Mouse (Mus musculus) lung, embryonic 16.5 days (tissue): ENCODE data around the gene Anapc4. TPM values are rescaled to one million over a fixed set of nuclear protein-coding genes. Genes with fewer than 3 reads are reported as not detected.

ENCODE experiments used
- ATAC-seq: fragments of 200-750 bp; cut with Nextera tagmentation; 2 replicates; pipeline ENCODE4 v1.8.0; 2017; ENCODE audit warnings: low read depth, mild to moderate bottlenecking, moderate library complexity
- H3K27ac ChIP-seq: fragments of 300-500 bp; sonication (generic); 2 replicates; pipeline ENCODE4 v1.5.1; 2014; ENCODE audit warnings: mild to moderate bottlenecking, control low read depth, low read length
- H3K27me3 ChIP-seq: fragments of 300-500 bp; sonication (generic); 2 replicates; pipeline ENCODE4 v1.6.1; 2014; ENCODE audit warnings: low read depth, low read length, mixed read lengths; ENCODE audit not compliant: control insufficient read depth, insufficient read depth
- H3K36me3 ChIP-seq: fragments of 300-500 bp; sonication (generic); 2 replicates; pipeline ENCODE4 v1.6.1; 2014; ENCODE audit warnings: low read length; ENCODE audit not compliant: control insufficient read depth, insufficient read depth
- H3K4me1 ChIP-seq: fragments of 300-500 bp; sonication (generic); replicated peaks from 2 replicates; pipeline ENCODE4 v1.6.1; 2014; ENCODE audit warnings: low read length, mixed read lengths; ENCODE audit not compliant: control insufficient read depth, insufficient read depth
- H3K4me2 ChIP-seq: fragments of 300-500 bp; sonication (generic); 2 replicates; pipeline ENCODE4 v1.6.1; 2014; ENCODE audit warnings: low read depth, low read length, control low read depth
- H3K4me3 ChIP-seq: fragments of 300-500 bp; sonication (generic); 2 replicates; pipeline ENCODE4 v1.5.1; 2014; ENCODE audit warnings: mild to moderate bottlenecking, low read length, control low read depth
- H3K9ac ChIP-seq: fragments of 300-500 bp; sonication (generic); 2 replicates; pipeline ENCODE4 v1.6.1; 2014; ENCODE audit warnings: low read length, control low read depth
- H3K9me3 ChIP-seq: fragments of 300-500 bp; sonication (generic); 2 replicates; pipeline ENCODE4 v1.6.1; 2016; ENCODE audit warnings: low read length; ENCODE audit not compliant: control insufficient read depth
- WGBS: fragments of 180-500 bp; shearing (Covaris S2); extraction: QIAGEN DNeasy Blood & Tissue Kit; methylation state at CpG from one replicate; pipeline ENCODE4 v1.1.7; 2014; 5-methylcytosine and 5-hydroxymethylcytosine counted together
- polyA plus RNA-seq: library from polyadenylated mRNA; unstranded; fragments of >200 nt; fragmentation: Nextera tagmentation; extraction: Ambion mirVana; gene quantifications from 2 replicates; pipeline ENCODE4 v1.2.1, GENCODE M21; 2015

Anapc4 gene
- polyA plus RNA-seq, result 103 TPM in 2 replicates

DNA sequence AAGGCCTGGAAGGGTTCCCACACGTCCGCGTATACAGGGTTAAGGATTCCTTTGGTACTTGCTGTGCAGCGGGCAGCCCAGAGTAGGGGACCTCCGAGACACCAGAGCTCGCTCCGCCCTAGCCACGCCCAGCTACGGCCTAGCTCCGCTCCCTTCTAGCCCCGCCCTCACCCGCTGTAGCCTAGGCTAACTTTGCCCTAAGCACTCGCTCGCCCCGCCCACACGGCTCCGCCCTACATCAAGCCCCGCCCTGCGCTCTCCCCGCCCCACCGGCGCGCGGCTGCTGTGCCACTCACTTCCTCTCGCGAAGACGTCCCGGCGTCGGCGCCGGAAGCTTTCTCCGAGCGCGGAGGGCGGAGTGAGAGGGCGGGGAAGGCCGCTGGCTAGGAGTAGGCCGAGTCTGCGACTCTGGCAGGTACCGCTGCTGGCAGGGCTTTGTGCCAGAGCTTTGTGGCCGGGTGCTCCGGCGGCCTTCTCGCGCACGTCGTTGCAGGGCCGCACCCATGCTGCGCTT, at the start of gene Anapc4:
TSS of gene Anapc4 (plus strand) at position 252 of the 514 bp plus-strand sequence.
- H3K27me3 ChIP-seq, result no peaks in the 10 kb centered on the region
- 0% methylated on average over 50 of the region's 50 CpGs for WGBS
- peaks cover 9% of the 10 kb centered on the region; the same call in 1 of the 2 replicates for H3K36me3 ChIP-seq
- H3K4me2 ChIP-seq, result peak within 1 kb of the TSS; percentile 79
- peak within 1 kb of the TSS; percentile 92 for H3K9ac ChIP-seq
- no peaks in the 10 kb centered on the region for H3K9me3 ChIP-seq
- peak within 1 kb of the TSS; percentile 87 for H3K4me3 ChIP-seq
- H3K4me1 ChIP-seq, result peaks cover 14% of the 10 kb centered on the region
- peak; percentile 99 for ATAC-seq
- peak within 1 kb of the TSS; percentile 93 for H3K27ac ChIP-seq

DNA sequence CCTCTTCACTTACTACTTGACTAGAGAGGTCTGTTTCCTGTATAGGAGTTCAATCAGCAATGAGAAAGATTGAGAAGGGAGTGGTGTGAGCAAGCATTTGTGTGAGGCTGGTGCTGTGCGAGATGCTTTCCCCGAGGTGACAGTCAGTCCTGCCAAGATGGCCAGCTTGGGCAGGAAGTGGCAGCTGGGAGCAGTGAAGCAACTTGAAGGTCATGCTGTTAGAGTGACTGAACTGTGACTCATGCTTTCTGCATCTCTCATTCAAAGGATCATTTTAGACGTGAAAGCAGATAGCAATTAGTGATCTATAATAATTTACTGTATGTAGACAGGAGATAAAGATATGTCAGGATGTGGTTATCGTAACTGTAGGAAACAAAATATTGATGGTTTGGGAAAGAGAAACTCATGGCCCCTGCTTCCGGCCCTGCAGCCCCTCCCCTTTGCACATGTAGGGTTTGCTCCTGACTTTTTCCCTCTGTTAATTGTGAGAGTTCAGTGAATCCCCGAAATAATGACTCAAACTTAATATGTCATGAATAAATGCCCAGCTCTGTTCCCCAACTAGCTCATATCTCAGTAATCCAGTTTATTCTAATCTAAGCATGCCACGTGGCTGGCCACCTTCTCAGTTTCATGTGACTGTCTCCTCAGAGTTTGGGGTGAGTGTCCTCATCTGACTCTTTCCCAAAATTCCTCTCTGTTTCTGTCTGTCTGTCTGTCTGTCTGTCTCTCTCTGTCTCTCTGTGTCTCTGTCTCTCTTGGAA, 47.1 kb upstream of the Anapc4 start:
- no peak for ATAC-seq
- Histone ChIP-seq H3K9ac (no peak overlapping the region), H3K9me3 (no peaks in the 10 kb centered on the region), H3K4me1 (no peaks in the 10 kb centered on the region), H3K4me3 (no peak overlapping the region), H3K27ac (no peak overlapping the region), H3K27me3 (no peaks in the 10 kb centered on the region), H3K4me2 (no peak overlapping the region), H3K36me3 (peaks cover 4% of the 10 kb centered on the region; the same call in 1 of the 2 replicates)
- 73% methylated on average over 7 of the region's 7 CpGs for WGBS

DNA sequence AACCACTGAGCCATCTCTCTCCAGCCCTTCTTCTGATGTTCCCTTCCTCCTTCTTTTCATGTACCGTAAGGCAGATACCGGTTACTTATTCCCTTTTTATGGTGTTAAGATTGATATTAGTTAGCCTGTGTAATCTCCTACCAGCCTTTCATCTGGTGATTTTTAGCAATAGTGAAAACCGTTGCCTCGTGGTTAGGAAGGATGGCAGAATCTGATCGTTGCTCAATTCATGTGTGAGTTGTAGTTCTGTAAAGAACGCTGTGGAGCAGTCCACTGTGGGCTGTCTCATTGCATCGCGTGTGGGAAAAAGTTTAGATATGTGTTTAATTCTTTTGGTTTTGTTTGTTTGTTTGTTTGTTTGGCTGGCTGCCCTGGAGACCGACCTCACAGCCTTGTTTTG, 40.6 kb upstream of the Anapc4 start:
- no peaks in the 10 kb centered on the region for H3K4me1 ChIP-seq
- no peak overlapping the region for H3K9ac ChIP-seq
- no peaks in the 10 kb centered on the region for H3K9me3 ChIP-seq
- H3K27me3 ChIP-seq, result no peaks in the 10 kb centered on the region
- no peak overlapping the region for H3K27ac ChIP-seq
- no peak overlapping the region for H3K4me3 ChIP-seq
- 90% methylated on average over 9 of the region's 9 CpGs for WGBS
- ATAC-seq, result no peak
- H3K4me2 ChIP-seq, result no peak overlapping the region
- H3K36me3 ChIP-seq, result peaks cover 10% of the 10 kb centered on the region

DNA sequence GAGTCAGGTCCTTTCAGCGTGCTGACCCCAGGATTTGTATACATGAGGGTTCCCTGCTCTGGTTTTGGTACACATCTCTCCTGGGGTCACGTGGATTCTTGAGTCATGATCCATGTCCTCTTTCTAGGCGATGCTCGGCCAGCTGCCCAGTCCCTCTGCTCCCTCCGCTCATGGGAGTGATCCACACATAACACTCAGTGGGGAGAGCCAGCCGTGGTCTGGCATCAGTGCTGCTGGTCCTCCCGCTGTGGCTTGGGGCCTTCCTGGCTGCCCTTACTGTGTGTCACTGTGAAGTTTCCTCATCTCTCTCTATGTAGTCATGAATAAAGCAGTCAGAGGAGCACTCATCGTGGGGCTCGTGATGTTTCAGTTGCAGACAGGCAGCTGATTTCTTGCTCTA, 39.7 kb upstream of the Anapc4 start:
- Histone ChIP-seq H3K9me3 (no peaks in the 10 kb centered on the region), H3K36me3 (peaks cover 14% of the 10 kb centered on the region), H3K9ac (no peak overlapping the region), H3K27ac (no peak overlapping the region), H3K4me1 (no peaks in the 10 kb centered on the region), H3K4me3 (no peak overlapping the region), H3K27me3 (no peaks in the 10 kb centered on the region), H3K4me2 (no peak overlapping the region)
- ATAC-seq, result no peak
- WGBS, result 83% methylated on average over 9 of the region's 9 CpGs

DNA sequence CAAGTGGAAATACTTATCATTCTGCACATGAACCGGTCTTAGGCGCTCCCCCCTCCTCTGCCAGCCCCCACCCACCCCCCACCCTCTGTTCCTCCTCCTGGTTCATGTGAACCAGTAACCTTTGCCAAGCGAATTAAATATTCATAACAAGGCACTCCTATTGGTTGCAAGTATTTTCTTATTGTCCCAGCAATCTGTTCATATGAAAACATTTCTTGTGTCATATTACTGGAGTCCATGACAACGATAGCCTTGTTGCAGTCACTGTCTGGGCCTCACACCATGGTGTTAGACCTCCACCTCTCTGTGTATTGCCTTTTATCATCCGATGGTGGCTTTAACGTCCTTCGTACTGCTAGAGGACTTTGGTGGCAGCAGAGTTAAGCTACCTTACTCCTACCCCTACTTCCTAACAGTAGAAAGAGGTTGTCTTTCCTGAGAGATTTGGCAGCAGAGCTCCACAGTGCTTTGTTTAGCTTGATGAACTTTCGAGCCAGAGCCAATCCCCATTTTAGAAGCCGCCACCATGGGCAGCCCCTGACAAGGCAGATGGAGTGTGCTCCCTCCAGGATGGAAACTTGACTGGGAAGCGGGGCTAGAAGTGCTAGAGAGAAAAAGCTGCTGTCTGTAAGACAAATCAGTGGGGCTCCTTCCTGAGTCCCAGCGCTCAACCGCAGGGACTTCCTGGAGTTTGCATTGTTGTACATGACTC, 34.4 kb upstream of the Anapc4 start:
- H3K36me3 ChIP-seq, result peaks cover 16% of the 10 kb centered on the region
- H3K4me2 ChIP-seq, result no peak overlapping the region
- H3K4me1 ChIP-seq, result no peaks in the 10 kb centered on the region
- H3K9me3 ChIP-seq, result no peaks in the 10 kb centered on the region
- 86% methylated on average over 12 of the region's 12 CpGs for WGBS
- no peak overlapping the region for H3K4me3 ChIP-seq
- H3K27ac ChIP-seq, result no peak overlapping the region
- no peak for ATAC-seq
- H3K9ac ChIP-seq, result no peak overlapping the region
- H3K27me3 ChIP-seq, result no peaks in the 10 kb centered on the region

DNA sequence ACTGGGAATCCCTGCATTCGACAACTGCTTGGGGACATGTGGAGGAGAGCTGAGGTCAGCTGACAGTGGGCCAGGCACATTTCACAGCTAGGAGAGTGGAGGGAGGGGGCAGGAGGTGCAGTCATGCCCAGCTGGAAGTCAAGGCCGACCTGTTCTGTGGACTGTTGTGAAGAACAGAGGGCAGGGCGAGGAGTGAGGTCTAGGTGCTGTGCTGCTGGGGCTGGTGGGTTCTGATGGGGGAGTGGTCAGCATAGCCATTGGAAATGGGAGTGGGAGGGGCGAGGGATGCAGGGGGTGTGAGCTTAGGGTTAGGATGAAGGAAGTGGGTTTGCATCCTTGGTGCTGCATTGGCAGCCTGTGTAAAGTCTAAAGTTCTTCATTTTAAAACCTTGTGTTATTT, 28.0 kb upstream of the Anapc4 start:
- Histone ChIP-seq H3K4me3 (no peak overlapping the region), H3K9me3 (no peaks in the 10 kb centered on the region), H3K27me3 (no peaks in the 10 kb centered on the region), H3K27ac (no peak overlapping the region), H3K9ac (no peak overlapping the region), H3K36me3 (peaks cover 11% of the 10 kb centered on the region), H3K4me1 (no peaks in the 10 kb centered on the region), H3K4me2 (no peak overlapping the region)
- ATAC-seq, result no peak
- 73% methylated on average over 4 of the region's 4 CpGs for WGBS

DNA sequence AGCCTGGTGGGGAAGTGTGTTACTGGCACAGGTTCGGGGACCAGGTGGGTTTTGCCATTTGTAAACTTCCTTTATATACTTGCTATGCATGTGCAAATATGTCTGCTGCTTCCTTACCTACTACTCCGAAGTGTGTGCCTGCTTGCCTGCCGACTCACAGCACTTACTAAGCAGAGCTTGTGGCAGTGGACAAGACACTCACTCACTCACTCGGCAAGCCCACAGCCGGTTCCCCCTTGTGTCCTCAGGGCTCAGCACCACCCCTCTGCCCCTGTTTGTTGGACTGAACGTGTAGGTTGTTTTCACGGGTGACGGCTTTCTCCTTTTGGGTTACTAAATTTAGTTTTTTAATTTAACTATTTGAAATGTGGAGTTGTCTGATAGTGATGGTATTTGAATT, 27.5 kb upstream of the Anapc4 start:
- H3K4me3 ChIP-seq, result no peak overlapping the region
- H3K36me3 ChIP-seq, result peaks cover 11% of the 10 kb centered on the region
- WGBS, result 71% methylated on average over 8 of the region's 8 CpGs
- no peaks in the 10 kb centered on the region for H3K4me1 ChIP-seq
- H3K27ac ChIP-seq, result no peak overlapping the region
- no peak overlapping the region for H3K4me2 ChIP-seq
- H3K9ac ChIP-seq, result no peak overlapping the region
- no peak for ATAC-seq
- no peaks in the 10 kb centered on the region for H3K9me3 ChIP-seq
- no peaks in the 10 kb centered on the region for H3K27me3 ChIP-seq

DNA sequence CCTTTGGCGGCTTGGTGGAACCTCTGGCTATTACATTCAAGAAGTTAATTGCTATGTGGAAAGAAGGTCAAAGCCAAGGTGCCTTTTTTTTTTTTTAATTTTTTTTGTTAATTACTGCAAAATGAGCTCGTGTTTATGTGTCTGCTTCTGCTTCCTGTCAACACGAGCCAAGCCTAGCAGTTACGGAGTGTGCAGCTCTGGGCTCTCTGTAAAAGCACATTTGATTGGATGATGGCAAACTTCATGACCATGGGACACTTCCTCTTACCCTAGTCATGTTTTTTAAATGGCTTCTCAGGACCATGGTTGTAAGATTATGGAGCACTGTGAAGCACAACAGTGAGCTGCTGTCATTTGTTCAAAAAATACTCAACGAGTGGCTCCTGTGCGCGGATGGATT, 26.8 kb upstream of the Anapc4 start:
- H3K9ac ChIP-seq, result no peak overlapping the region
- no peak overlapping the region for H3K4me2 ChIP-seq
- WGBS, result 83% methylated on average over 7 of the region's 7 CpGs

DNA sequence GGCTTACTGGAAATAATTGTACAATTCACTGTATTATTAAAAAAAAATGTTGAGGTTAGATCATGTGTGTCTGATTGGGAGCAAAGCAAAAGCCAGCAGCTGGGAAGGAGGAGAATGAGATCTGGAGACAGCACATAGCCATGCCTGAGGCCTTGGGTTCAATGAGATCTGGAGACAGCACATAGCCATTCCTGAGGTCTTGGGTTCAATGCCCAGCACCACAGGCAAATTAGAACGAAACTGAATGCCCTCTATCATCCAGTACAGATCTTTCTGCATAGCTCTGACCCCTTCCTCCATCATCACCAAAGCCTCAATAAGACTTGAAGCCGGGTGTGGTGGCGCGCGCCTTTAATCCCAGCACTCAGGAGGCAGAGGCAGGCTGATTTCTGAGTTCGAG, 23.4 kb upstream of the Anapc4 start:
- Histone ChIP-seq H3K36me3 (peaks cover 11% of the 10 kb centered on the region), H3K4me1 (no peaks in the 10 kb centered on the region), H3K27ac (no peak overlapping the region)

More for the DNA sequence above, 26.8 kb upstream of the Anapc4 start:
- H3K27me3 ChIP-seq, result no peaks in the 10 kb centered on the region
- H3K4me1 ChIP-seq, result no peaks in the 10 kb centered on the region
- H3K36me3 ChIP-seq, result peaks cover 11% of the 10 kb centered on the region
- H3K27ac ChIP-seq, result no peak overlapping the region
- H3K9me3 ChIP-seq, result no peaks in the 10 kb centered on the region
- ATAC-seq, result no peak
- H3K4me3 ChIP-seq, result no peak overlapping the region

More for the DNA sequence above, 23.4 kb upstream of the Anapc4 start:
- Histone ChIP-seq H3K9ac (no peak overlapping the region), H3K4me2 (no peak overlapping the region), H3K9me3 (no peaks in the 10 kb centered on the region), H3K27me3 (no peaks in the 10 kb centered on the region), H3K4me3 (no peak overlapping the region)
- no peak for ATAC-seq
- WGBS, result 93% methylated on average over 6 of the region's 6 CpGs
